Mouse (Mus musculus) heart, embryonic 12.5 days (tissue): ENCODE measurements at regions not wholly inside any gene's neighbourhood (a gene's known extent, or its start where the extent isn't known, plus 50 kb on each side); places are given as distances from the start of the nearest gene placed in this dataset.
A peak's percentile ranks its signal among the peaks of the same experiment; 100 is the strongest.

Experiments used
- ATAC-seq: fragments of 200-750 bp; cut with Nextera tagmentation; 2 replicates; pipeline ENCODE4 v1.8.0; 2017; ENCODE audit warnings: moderate TSS enrichment, moderate library complexity; ENCODE audit not compliant: insufficient number of reproducible peaks, low FRiP score
- H3K27ac ChIP-seq: fragments of 300-500 bp; sonication (generic); 2 replicates; pipeline ENCODE4 v1.5.1; 2016; ENCODE audit warnings: mild to moderate bottlenecking, moderate library complexity; ENCODE audit not compliant: poor library complexity, severe bottlenecking
- H3K27me3 ChIP-seq: fragments of 300-500 bp; sonication (generic); replicated peaks from 2 replicates; pipeline ENCODE4 v1.6.1; 2016; ENCODE audit warnings: mild to moderate bottlenecking, moderate library complexity
- H3K36me3 ChIP-seq: fragments of 300-500 bp; sonication (generic); 2 replicates; pipeline ENCODE4 v1.6.1; 2016; ENCODE audit warnings: mild to moderate bottlenecking, moderate library complexity
- H3K4me1 ChIP-seq: fragments of 300-500 bp; sonication (generic); replicated peaks from 2 replicates; pipeline ENCODE4 v1.6.1; 2016; ENCODE audit warnings: mild to moderate bottlenecking
- H3K4me2 ChIP-seq: fragments of 300-500 bp; sonication (generic); 2 replicates; pipeline ENCODE4 v1.6.1; 2016; ENCODE audit warnings: mild to moderate bottlenecking, moderate library complexity
- H3K4me3 ChIP-seq: fragments of 300-500 bp; sonication (generic); 2 replicates; pipeline ENCODE4 v1.5.1; 2016; ENCODE audit warnings: mild to moderate bottlenecking
- H3K9ac ChIP-seq: fragments of 300-500 bp; sonication (generic); 2 replicates; pipeline ENCODE4 v1.6.1; 2016; ENCODE audit warnings: mild to moderate bottlenecking, moderate library complexity
- H3K9me3 ChIP-seq: fragments of 300-500 bp; sonication (generic); replicated peaks from 2 replicates; pipeline ENCODE4 v1.6.1; 2016; ENCODE audit warnings: mild to moderate bottlenecking, moderate library complexity
- WGBS: fragments of 180-500 bp; shearing (Covaris S2); methylation state at CpG from one replicate; pipeline ENCODE4 v1.1.7; 2016; 5-methylcytosine and 5-hydroxymethylcytosine counted together

GRCm38 (mm10) chr12:107762140-107762539 is 241.3 kb downstream of the Bcl11b start:
- Histone ChIP-seq H3K9me3 (no peaks in the 10 kb centered on the region), H3K27ac (no peak overlapping the region), H3K4me3 (no peak overlapping the region), H3K9ac (no peak overlapping the region), H3K4me1 (peaks cover 14% of the 10 kb centered on the region), H3K4me2 (no peak overlapping the region), H3K27me3 (0 out of 2 replicates have a peak, but pooled peaks cover 3% of the 10 kb centered on the region), H3K36me3 (no peaks in the 10 kb centered on the region)
- 76% methylated on average over 4 of the region's 4 CpGs for WGBS
- no peak for ATAC-seq

GRCm38 (mm10) chr12:107769801-107770515 is 233.4 kb downstream of the Bcl11b start:
- Histone ChIP-seq H3K4me3 (no peak overlapping the region), H3K9ac (no peak overlapping the region), H3K4me1 (0 out of 2 replicates have a peak, but pooled peaks cover 4% of the 10 kb centered on the region), H3K9me3 (peaks cover 7% of the 10 kb centered on the region; the same call in 1 of the 2 replicates), H3K36me3 (no peaks in the 10 kb centered on the region), H3K4me2 (no peak overlapping the region), H3K27ac (no peak overlapping the region), H3K27me3 (no peaks in the 10 kb centered on the region)
- 61% methylated on average over 13 of the region's 13 CpGs for WGBS
- peak; percentile 18; the same call in 1 of the 2 replicates for ATAC-seq

- 8% methylated on average over 5 of the region's 5 CpGs for WGBS
- H3K4me3 ChIP-seq, result no peak overlapping the region
- no peak for ATAC-seq
- H3K4me2 ChIP-seq, result no peak overlapping the region
- H3K27ac ChIP-seq, result no peak overlapping the region
- 0 out of 2 replicates have a peak, but pooled peaks cover 4% of the 10 kb centered on the region for H3K4me1 ChIP-seq
- no peaks in the 10 kb centered on the region for H3K27me3 ChIP-seq
- H3K36me3 ChIP-seq, result no peaks in the 10 kb centered on the region
- no peak overlapping the region for H3K9ac ChIP-seq
- peaks cover 7% of the 10 kb centered on the region; the same call in 1 of the 2 replicates for H3K9me3 ChIP-seq
Observed at GRCm38 (mm10) chr12:107770516-107770836, 232.9 kb downstream of the Bcl11b start.

GRCm38 (mm10) chr12:107771325-107771724 is 232.1 kb downstream of the Bcl11b start:
- no peaks in the 10 kb centered on the region for H3K36me3 ChIP-seq
- no peak for ATAC-seq

GRCm38 (mm10) chr12:107771809-107772208 is 231.6 kb downstream of the Bcl11b start:
- Histone ChIP-seq H3K9ac (no peak overlapping the region), H3K4me3 (no peak overlapping the region), H3K36me3 (no peaks in the 10 kb centered on the region), H3K4me2 (no peak overlapping the region), H3K9me3 (peaks cover 7% of the 10 kb centered on the region; the same call in 1 of the 2 replicates), H3K4me1 (0 out of 2 replicates have a peak, but pooled peaks cover 4% of the 10 kb centered on the region), H3K27ac (no peak overlapping the region), H3K27me3 (no peaks in the 10 kb centered on the region)
- 51% methylated on average over 3 of the region's 3 CpGs for WGBS
- ATAC-seq, result no peak

More at GRCm38 (mm10) chr12:107771325-107771724, 232.1 kb downstream of the Bcl11b start:
- 82% methylated on average over 2 of the region's 2 CpGs for WGBS
- Histone ChIP-seq H3K27ac (no peak overlapping the region), H3K9me3 (peaks cover 7% of the 10 kb centered on the region; the same call in 1 of the 2 replicates), H3K4me2 (no peak overlapping the region), H3K4me3 (no peak overlapping the region), H3K4me1 (0 out of 2 replicates have a peak, but pooled peaks cover 4% of the 10 kb centered on the region), H3K27me3 (no peaks in the 10 kb centered on the region), H3K9ac (no peak overlapping the region)

- Histone ChIP-seq H3K4me2 (no peak overlapping the region), H3K4me3 (no peak overlapping the region), H3K27me3 (no peaks in the 10 kb centered on the region), H3K27ac (no peak overlapping the region), H3K36me3 (no peaks in the 10 kb centered on the region), H3K4me1 (no peaks in the 10 kb centered on the region), H3K9me3 (peaks cover 7% of the 10 kb centered on the region; the same call in 1 of the 2 replicates), H3K9ac (no peak overlapping the region)
- ATAC-seq, result no peak
- 71% methylated on average over 9 of the region's 9 CpGs for WGBS
Observed at GRCm38 (mm10) chr12:107778046-107778445, 225.4 kb downstream of the Bcl11b start.

- 79% methylated on average over 13 of the region's 13 CpGs for WGBS
- no peaks in the 10 kb centered on the region for H3K4me1 ChIP-seq
- no peak overlapping the region for H3K4me2 ChIP-seq
- H3K4me3 ChIP-seq, result no peak overlapping the region
- H3K9ac ChIP-seq, result no peak overlapping the region
- no peaks in the 10 kb centered on the region for H3K27me3 ChIP-seq
- no peak overlapping the region for H3K27ac ChIP-seq
- H3K9me3 ChIP-seq, result peaks cover 3% of the 10 kb centered on the region; the same call in 1 of the 2 replicates
- no peaks in the 10 kb centered on the region for H3K36me3 ChIP-seq
- no peak for ATAC-seq
Observed at GRCm38 (mm10) chr12:107779306-107780057, 223.9 kb downstream of the Bcl11b start.

- Histone ChIP-seq H3K4me2 (no peak overlapping the region), H3K36me3 (no peaks in the 10 kb centered on the region), H3K4me3 (no peak overlapping the region), H3K9ac (no peak overlapping the region), H3K9me3 (no peaks in the 10 kb centered on the region), H3K4me1 (no peaks in the 10 kb centered on the region), H3K27me3 (no peaks in the 10 kb centered on the region), H3K27ac (no peak overlapping the region)
- no peak for ATAC-seq
- 82% methylated on average over 3 of the region's 3 CpGs for WGBS
Observed at GRCm38 (mm10) chr12:107782147-107782546, 221.3 kb downstream of the Bcl11b start.

- Histone ChIP-seq H3K27me3 (no peaks in the 10 kb centered on the region), H3K9me3 (no peaks in the 10 kb centered on the region), H3K4me1 (no peaks in the 10 kb centered on the region), H3K4me3 (no peak overlapping the region), H3K9ac (no peak overlapping the region), H3K36me3 (no peaks in the 10 kb centered on the region), H3K27ac (no peak overlapping the region), H3K4me2 (no peak overlapping the region)
- WGBS, result 68% methylated on average over 7 of the region's 7 CpGs
- ATAC-seq, result no peak
Observed at GRCm38 (mm10) chr12:107783831-107784230, 219.6 kb downstream of the Bcl11b start.

- WGBS, result 38% methylated on average over 6 of the region's 6 CpGs
- H3K9me3 ChIP-seq, result 0 out of 2 replicates have a peak, but pooled peaks cover 2% of the 10 kb centered on the region
Observed at GRCm38 (mm10) chr12:107789818-107790217, 213.6 kb downstream of the Bcl11b start.

GRCm38 (mm10) chr12:107800296-107800695 is 203.1 kb downstream of the Bcl11b start:
- 85% methylated on average over 5 of the region's 5 CpGs for WGBS
- Histone ChIP-seq H3K27me3 (no peaks in the 10 kb centered on the region), H3K9ac (no peak overlapping the region), H3K36me3 (no peaks in the 10 kb centered on the region), H3K4me2 (no peak overlapping the region), H3K9me3 (no peaks in the 10 kb centered on the region), H3K27ac (no peak overlapping the region), H3K4me3 (no peak overlapping the region), H3K4me1 (peaks cover 9% of the 10 kb centered on the region)
- no peak for ATAC-seq

More at GRCm38 (mm10) chr12:107789818-107790217, 213.6 kb downstream of the Bcl11b start:
- Histone ChIP-seq H3K9ac (no peak overlapping the region), H3K4me2 (no peak overlapping the region), H3K36me3 (no peaks in the 10 kb centered on the region), H3K27me3 (no peaks in the 10 kb centered on the region), H3K4me1 (no peaks in the 10 kb centered on the region), H3K27ac (no peak overlapping the region), H3K4me3 (no peak overlapping the region)
- ATAC-seq, result no peak
